Mouse (Mus musculus) neural tube, embryonic 13.5 days (tissue): ENCODE data around the gene Alg5. TPM values are rescaled to one million over a fixed set of nuclear protein-coding genes. Genes with fewer than 3 reads are reported as not detected.
A peak's percentile ranks its signal among the peaks of the same experiment; 100 is the strongest.
"Not testable (repeated sequence)": the region's sequence is repeated elsewhere in the genome, so short reads cannot be mapped to it uniquely, and the experiment has no call there.

Source experiments
- ATAC-seq: fragments of 200-750 bp; cut with Nextera tagmentation; 2 replicates; pipeline ENCODE4 v1.8.0; 2017; ENCODE audit warnings: low read depth, mild to moderate bottlenecking, moderate TSS enrichment, moderate library complexity
- H3K27ac ChIP-seq: fragments of 300-500 bp; sonication (generic); replicated peaks from 2 replicates; pipeline ENCODE4 v1.5.1; 2015; ENCODE audit warnings: moderate library complexity, mild to moderate bottlenecking, inconsistent platforms
- H3K27me3 ChIP-seq: fragments of 300-500 bp; sonication (generic); 2 replicates; pipeline ENCODE4 v1.6.1; 2015; ENCODE audit warnings: mild to moderate bottlenecking, inconsistent platforms
- H3K36me3 ChIP-seq: fragments of 300-500 bp; sonication (generic); 2 replicates; pipeline ENCODE4 v1.6.1; 2015; ENCODE audit warnings: mild to moderate bottlenecking, inconsistent platforms
- H3K4me1 ChIP-seq: fragments of 300-500 bp; sonication (generic); replicated peaks from 2 replicates; pipeline ENCODE4 v1.6.1; 2015; ENCODE audit warnings: inconsistent platforms
- H3K4me2 ChIP-seq: fragments of 300-500 bp; sonication (generic); 2 replicates; pipeline ENCODE4 v1.6.1; 2015; ENCODE audit warnings: inconsistent platforms, mild to moderate bottlenecking, moderate library complexity
- H3K4me3 ChIP-seq: fragments of 300-500 bp; sonication (generic); 2 replicates; pipeline ENCODE4 v1.5.1; 2015; ENCODE audit warnings: mild to moderate bottlenecking, inconsistent platforms
- H3K9ac ChIP-seq: fragments of 300-500 bp; sonication (generic); 2 replicates; pipeline ENCODE4 v1.6.1; 2015; ENCODE audit warnings: moderate library complexity, mild to moderate bottlenecking, inconsistent platforms
- H3K9me3 ChIP-seq: fragments of 300-500 bp; sonication (generic); 2 replicates; pipeline ENCODE4 v1.6.1; 2016; ENCODE audit warnings: inconsistent platforms
- WGBS: fragments of 180-500 bp; shearing (Covaris S2); methylation state at CpG from one replicate; pipeline ENCODE4 v1.1.7; 2015; 5-methylcytosine and 5-hydroxymethylcytosine counted together
- polyA plus RNA-seq: library from polyadenylated mRNA; unstranded; fragments of >200 nt; fragmentation: Nextera tagmentation; extraction: Ambion mirVana; gene quantifications from 2 replicates; pipeline ENCODE4 v1.2.1, GENCODE M21; 2015

Gene Alg5
- polyA plus RNA-seq, result 46.4 and 50.0 TPM in 2 replicates

DNA sequence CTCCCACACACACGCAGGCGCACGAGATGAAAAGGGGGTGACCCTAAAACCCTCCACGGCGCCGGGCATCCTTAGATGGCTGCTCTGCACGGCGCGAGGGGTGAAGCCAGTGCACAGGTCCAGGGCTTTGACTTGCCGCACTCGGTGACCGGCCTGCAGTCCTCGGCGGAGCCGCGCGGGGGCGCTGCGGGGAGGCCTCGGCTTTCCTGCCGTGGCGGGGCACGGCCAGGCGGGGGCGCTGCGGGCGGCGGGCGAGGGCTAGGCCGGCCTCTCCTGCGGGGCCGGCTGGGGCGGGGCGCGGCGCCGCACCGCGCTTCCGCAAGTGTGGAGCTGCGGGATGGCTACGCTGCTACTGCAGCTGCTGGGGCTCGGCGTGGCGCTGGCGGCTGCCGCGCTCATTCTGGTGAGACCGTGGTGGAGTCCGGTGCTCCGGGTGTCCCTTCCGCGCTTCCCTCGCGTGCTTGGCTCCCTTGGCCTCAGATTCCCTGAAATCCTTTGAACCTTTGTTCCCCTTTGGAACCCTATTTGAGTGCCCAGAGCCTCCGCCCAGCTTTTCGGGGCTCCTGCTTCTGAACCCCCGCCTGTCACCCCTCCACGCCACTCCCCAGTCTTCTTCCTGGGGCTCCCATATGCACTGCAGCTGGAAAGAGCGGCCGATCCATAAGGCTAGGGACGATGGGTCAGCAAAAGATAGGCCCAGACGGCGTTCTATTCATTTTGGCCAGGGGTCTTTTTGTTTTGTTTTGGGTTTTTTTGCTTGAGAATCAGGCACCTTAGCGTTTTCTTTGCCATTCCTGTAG, at the start of gene Alg5, which contains the start of gene Exosc8:
Gene Alg5, plus strand, starts transcription at position 293 of the 800 bp plus-strand sequence.
Gene Exosc8, minus strand, starts transcription at position 147 of the 800 bp plus-strand sequence.
- under 1% methylated on average over 61 of the region's 65 CpGs for WGBS

DNA sequence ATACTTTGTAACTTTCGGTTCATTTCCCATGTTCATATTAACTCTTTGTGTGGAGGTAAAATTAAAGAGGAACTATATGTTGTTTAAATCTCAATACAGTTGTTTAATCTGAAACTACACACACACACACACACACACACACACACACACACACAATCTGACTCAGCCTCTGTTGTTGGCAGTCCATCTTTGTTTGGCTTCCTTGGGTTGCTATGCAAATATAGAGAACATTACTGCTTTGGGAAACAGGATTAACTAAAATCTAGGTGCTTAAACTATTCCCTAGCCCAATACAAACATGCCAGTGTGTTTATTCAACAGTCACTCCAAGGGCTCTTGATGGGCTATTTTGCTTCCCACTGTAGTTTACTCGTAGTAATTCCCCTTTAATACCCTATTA, 48.1 kb upstream of the Alg5 start:
- H3K36me3 ChIP-seq, result no peaks in the 10 kb centered on the region
- H3K9ac ChIP-seq, result no peak overlapping the region
- H3K4me1 ChIP-seq, result peaks cover 5% of the 10 kb centered on the region
- no peaks in the 10 kb centered on the region for H3K27me3 ChIP-seq
- no peak overlapping the region for H3K4me2 ChIP-seq
- 81% methylated on average over 2 of the region's 2 CpGs for WGBS
- no peak for ATAC-seq
- H3K9me3 ChIP-seq, result no peaks in the 10 kb centered on the region
- no peak overlapping the region for H3K4me3 ChIP-seq
- no peak overlapping the region for H3K27ac ChIP-seq

More for the DNA sequence above, at the start of gene Alg5, which contains the start of gene Exosc8:
- Histone ChIP-seq H3K4me2 (peak within 1 kb of the TSS; percentile 89), H3K4me1 (peaks cover 20% of the 10 kb centered on the region), H3K36me3 (peaks cover 34% of the 10 kb centered on the region), H3K27ac (peak within 1 kb of the TSS; percentile 99), H3K27me3 (no peaks in the 10 kb centered on the region), H3K9ac (peak within 1 kb of the TSS; percentile 97), H3K4me3 (peak within 1 kb of the TSS; percentile 82), H3K9me3 (no peaks in the 10 kb centered on the region)
- ATAC-seq, result peak; percentile 95

DNA sequence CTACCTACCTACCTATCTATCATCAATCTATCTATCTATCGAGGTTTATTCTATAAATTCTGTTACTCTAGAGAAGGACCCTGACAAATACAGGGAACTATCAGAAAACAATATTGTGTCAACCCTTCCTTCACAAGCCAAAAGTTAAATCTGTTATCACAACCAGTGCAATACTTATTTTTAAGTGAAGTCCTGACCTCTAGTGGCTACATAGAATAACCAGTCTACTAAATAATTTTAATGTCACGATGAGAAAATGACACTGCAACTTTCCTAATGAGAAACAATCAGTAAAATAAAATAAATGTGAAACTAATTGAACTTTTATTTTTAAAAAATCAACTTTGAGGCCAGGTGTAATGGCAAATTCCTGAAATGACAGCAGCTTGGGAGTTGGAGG, 46.2 kb upstream of the Alg5 start:
- Histone ChIP-seq H3K4me1 (peaks cover 10% of the 10 kb centered on the region), H3K9ac (no peak overlapping the region), H3K4me3 (no peak overlapping the region), H3K36me3 (no peaks in the 10 kb centered on the region), H3K9me3 (no peaks in the 10 kb centered on the region), H3K4me2 (no peak overlapping the region), H3K27me3 (no peaks in the 10 kb centered on the region), H3K27ac (no peak overlapping the region)
- ATAC-seq, result no peak
- 58% methylated on average over 2 of the region's 2 CpGs for WGBS

- peak within 1 kb of the TSS; percentile 74 for H3K9ac ChIP-seq
- peaks cover 16% of the 10 kb centered on the region for H3K4me1 ChIP-seq
- WGBS, result 2% methylated on average over 65 of the region's 65 CpGs
- H3K27ac ChIP-seq, result peak within 1 kb of the TSS; percentile 74
- no peaks in the 10 kb centered on the region for H3K27me3 ChIP-seq
- H3K4me3 ChIP-seq, result peak within 1 kb of the TSS; percentile 69
- peaks cover 23% of the 10 kb centered on the region for H3K36me3 ChIP-seq
- H3K4me2 ChIP-seq, result peak within 1 kb of the TSS; percentile 77
- peak; percentile 99 for ATAC-seq
- no peaks in the 10 kb centered on the region for H3K9me3 ChIP-seq
These were observed 42.9 kb upstream of the Alg5 start, which contains the start of gene Supt20 for GRCm38 (mm10) chr3:54692202-54693055. TSS of gene Supt20 (plus strand) at chr3:54692807.

DNA sequence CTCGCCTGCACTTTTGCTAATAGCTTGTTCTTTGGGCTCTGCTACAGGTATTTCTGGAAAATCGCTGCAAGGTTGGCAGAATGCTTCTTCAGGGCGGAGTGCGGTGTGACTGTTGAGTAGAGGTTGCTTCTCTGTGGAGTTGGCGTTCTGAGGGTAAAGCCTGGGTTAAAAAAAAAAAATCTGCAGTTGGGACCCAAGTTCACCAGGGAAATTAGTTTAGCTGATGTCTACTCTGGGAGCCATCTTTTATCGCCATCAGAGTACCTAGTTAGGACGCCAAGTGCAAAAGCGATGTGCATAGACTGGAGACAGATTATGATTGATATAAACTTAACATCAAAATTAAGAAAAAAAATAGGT, 42.3 kb upstream of the Alg5 start:
- Histone ChIP-seq H3K9me3 (no peaks in the 10 kb centered on the region), H3K4me2 (peak overlapping the region; percentile 77), H3K9ac (peak overlapping the region; percentile 74), H3K27ac (peak overlapping the region; percentile 74), H3K36me3 (peaks cover 29% of the 10 kb centered on the region), H3K27me3 (no peaks in the 10 kb centered on the region), H3K4me1 (peaks cover 16% of the 10 kb centered on the region), H3K4me3 (peak overlapping the region; percentile 69)
- 2% methylated on average over 8 of the region's 8 CpGs for WGBS
- ATAC-seq, result no peak

DNA sequence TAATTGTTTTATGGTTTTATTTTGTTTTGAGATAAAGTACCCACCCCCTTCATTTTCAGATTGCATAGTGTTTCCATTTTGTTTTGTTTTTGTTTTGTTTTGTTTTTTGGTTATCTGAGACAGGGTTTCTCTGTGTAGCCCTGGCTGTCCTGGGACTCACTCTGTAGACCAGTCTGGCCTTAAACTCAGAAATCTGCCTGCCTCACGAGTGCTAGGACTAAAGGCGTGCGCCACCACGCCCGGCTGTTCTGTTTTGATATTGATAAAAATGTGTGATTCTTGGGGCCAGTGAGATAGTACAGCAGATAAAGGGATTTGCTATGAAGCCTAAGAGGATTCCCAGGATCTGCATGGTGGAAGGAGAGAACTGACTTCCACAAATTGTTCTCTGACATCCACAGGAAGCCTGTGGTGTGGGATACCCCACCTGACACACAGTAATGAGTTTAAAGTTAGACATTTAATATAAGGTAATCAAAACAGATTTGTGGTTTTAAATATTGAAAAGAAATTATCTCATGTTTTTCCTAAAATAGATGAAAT, 35.5 kb upstream of the Alg5 start:
- no peak for ATAC-seq
- no peak overlapping the region for H3K4me2 ChIP-seq
- H3K9me3 ChIP-seq, result no peaks in the 10 kb centered on the region
- H3K36me3 ChIP-seq, result peaks cover 82% of the 10 kb centered on the region
- H3K27me3 ChIP-seq, result no peaks in the 10 kb centered on the region
- 94% methylated on average over 5 of the region's 5 CpGs for WGBS
- H3K4me3 ChIP-seq, result no peak overlapping the region
- H3K9ac ChIP-seq, result no peak overlapping the region
- no peak overlapping the region for H3K27ac ChIP-seq
- H3K4me1 ChIP-seq, result no peaks in the 10 kb centered on the region; the same call in 1 of the 2 replicates

DNA sequence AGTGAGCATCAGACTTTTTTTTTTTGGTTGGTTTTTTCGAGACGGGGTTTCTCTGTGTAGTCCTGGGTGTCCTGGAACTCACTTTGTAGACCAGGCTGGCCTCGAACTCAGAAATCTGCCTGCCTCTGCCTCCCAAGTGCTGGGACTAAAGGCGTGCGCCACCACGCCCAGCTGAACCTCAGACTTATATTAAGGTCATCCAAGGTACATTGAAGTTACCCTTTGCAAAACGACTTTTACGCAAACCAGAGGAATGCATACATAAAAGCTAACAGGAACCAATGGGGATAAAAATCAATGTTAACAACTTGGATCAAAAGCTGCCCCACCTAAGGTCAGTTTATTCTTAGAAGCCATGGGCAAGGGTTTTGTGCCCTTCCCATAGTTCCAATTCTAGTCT, 31.2 kb upstream of the Alg5 start:
- H3K4me1 ChIP-seq, H3K4me3 ChIP-seq, H3K4me2 ChIP-seq, H3K9me3 ChIP-seq, H3K27ac ChIP-seq, H3K9ac ChIP-seq, ATAC-seq, H3K27me3 ChIP-seq: not testable (repeated sequence)
- 97% methylated on average over 8 of the region's 8 CpGs for WGBS
- H3K36me3 ChIP-seq, result peaks cover 88% of the 10 kb centered on the region

GRCm38 (mm10) chr3:54708972-54709371, 26.4 kb upstream of the Alg5 start:
- peaks cover 87% of the 10 kb centered on the region for H3K36me3 ChIP-seq

GRCm38 (mm10) chr3:54714253-54714652, 21.1 kb upstream of the Alg5 start, which contains the start of gene Gm21958:
TSS of gene Gm21958 (minus strand) at chr3:54714353.
- H3K9ac ChIP-seq, result no peak within 1 kb of the TSS
- no peak within 1 kb of the TSS for H3K27ac ChIP-seq
- peaks cover 80% of the 10 kb centered on the region for H3K36me3 ChIP-seq
- ATAC-seq, result no peak
- H3K4me2 ChIP-seq, result no peak within 1 kb of the TSS
- no peak within 1 kb of the TSS for H3K4me3 ChIP-seq
- no peaks in the 10 kb centered on the region for H3K4me1 ChIP-seq
- no peaks in the 10 kb centered on the region for H3K9me3 ChIP-seq
- H3K27me3 ChIP-seq, result no peaks in the 10 kb centered on the region
- 93% methylated on average over 6 of the region's 6 CpGs for WGBS

More at GRCm38 (mm10) chr3:54708972-54709371, 26.4 kb upstream of the Alg5 start:
- Histone ChIP-seq H3K4me1 (no peaks in the 10 kb centered on the region), H3K27ac (no peak overlapping the region), H3K4me2 (no peak overlapping the region), H3K27me3 (no peaks in the 10 kb centered on the region), H3K9ac (no peak overlapping the region), H3K4me3 (no peak overlapping the region), H3K9me3 (no peaks in the 10 kb centered on the region)
- WGBS, result 93% methylated on average over 9 of the region's 9 CpGs
- ATAC-seq, result no peak

GRCm38 (mm10) chr3:54715461-54715860, 19.9 kb upstream of the Alg5 start:
- Histone ChIP-seq H3K4me1 (no peaks in the 10 kb centered on the region), H3K36me3 (peaks cover 73% of the 10 kb centered on the region), H3K27me3 (no peaks in the 10 kb centered on the region), H3K4me2 (no peak overlapping the region), H3K27ac (no peak overlapping the region), H3K4me3 (no peak overlapping the region), H3K9me3 (no peaks in the 10 kb centered on the region), H3K9ac (no peak overlapping the region)
- no peak for ATAC-seq
- WGBS, result 93% methylated on average over 6 of the region's 6 CpGs

DNA sequence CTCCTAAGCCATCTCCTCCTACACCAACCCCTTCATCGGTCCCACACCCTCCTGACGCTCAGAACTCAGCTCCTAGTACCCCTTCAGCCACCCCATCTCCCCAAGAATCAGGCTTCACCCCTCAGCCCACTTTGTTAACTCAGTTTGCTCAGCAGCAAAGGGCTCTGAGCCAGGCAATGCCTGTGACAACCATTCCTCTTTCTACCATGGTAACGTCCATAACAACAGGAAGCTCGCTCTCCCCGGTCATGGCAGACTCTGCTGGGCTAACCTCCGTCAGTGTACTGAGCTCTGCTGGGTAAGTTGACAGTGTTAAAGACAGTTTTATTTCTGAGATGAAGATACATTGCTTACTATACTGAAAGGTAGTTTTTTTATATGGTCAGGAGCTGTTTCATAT, 18.0 kb upstream of the Alg5 start:
- Histone ChIP-seq H3K4me2 (no peak overlapping the region), H3K4me3 (no peak overlapping the region), H3K27ac (no peak overlapping the region), H3K9ac (no peak overlapping the region), H3K9me3 (no peaks in the 10 kb centered on the region), H3K36me3 (peaks cover 73% of the 10 kb centered on the region), H3K4me1 (no peaks in the 10 kb centered on the region), H3K27me3 (no peaks in the 10 kb centered on the region)
- WGBS, result 78% methylated on average over 6 of the region's 6 CpGs
- ATAC-seq, result no peak

- no peaks in the 10 kb centered on the region for H3K9me3 ChIP-seq
- 65% methylated on average over 3 of the region's 3 CpGs for WGBS
- H3K36me3 ChIP-seq, result peaks cover 80% of the 10 kb centered on the region
- H3K27me3 ChIP-seq, result no peaks in the 10 kb centered on the region
- no peak overlapping the region for H3K27ac ChIP-seq
- no peak overlapping the region for H3K4me2 ChIP-seq
- no peak overlapping the region for H3K9ac ChIP-seq
- no peaks in the 10 kb centered on the region for H3K4me1 ChIP-seq
- H3K4me3 ChIP-seq, result no peak overlapping the region
- ATAC-seq, result no peak
These were observed 16.4 kb upstream of the Alg5 start for GRCm38 (mm10) chr3:54718947-54719346.
